Mouse (Mus musculus) liver, adult 10 weeks (tissue): ENCODE measurements around the gene Tpo. TPM values are rescaled to one million over a fixed set of nuclear protein-coding genes. Genes with fewer than 3 reads are reported as not detected.

Experiments
- polyA plus RNA-seq: library from polyadenylated mRNA; stranded (reverse); fragments of 350-450 nt; fragmentation: Illumina TruSeq; extraction: RNeasy Lipid Tissue Mini Kit (QIAGEN cat#74804); gene quantifications from one replicate; pipeline ENCODE4 v1.2.3, GENCODE M21; 2014; ENCODE audit warnings: low read depth, low replicate concordance

The Tpo gene
- not detected for polyA plus RNA-seq

DNA sequence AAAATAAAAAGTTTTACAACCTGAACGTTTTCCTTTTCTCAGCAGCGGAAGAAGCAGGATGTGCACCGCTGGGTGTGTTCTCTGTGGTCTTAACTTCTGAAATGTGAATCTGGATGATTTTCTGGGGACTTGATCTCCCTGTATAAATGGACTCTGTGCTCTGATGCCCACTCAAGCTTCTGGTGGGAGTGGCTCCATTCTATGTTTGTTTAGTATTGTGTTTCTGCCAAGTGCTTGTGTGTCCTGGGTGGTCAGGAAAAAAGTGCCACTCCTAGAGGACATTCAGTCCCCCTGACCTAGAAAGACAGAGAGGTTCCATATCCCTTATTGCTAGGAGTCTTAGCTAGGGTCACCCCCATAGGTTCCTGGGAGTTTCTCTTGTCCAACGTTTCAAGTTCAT lies at the start of gene Tpo:
Gene Tpo (minus strand): TSS at position 101 of the 400 bp plus-strand sequence.

Other genes with a start within 250 kb of the Tpo start
- 3.5 TPM for gene Pxdn, start 195.0 kb downstream of the Tpo start, polyA plus RNA-seq
- 8.3 TPM for gene Sntg2, start 240.8 kb upstream of the Tpo start, polyA plus RNA-seq